Mouse (Mus musculus) kidney, adult 10 weeks (tissue): ENCODE results near the gene Gzmc. TPM values are rescaled to one million over a fixed set of nuclear protein-coding genes. Genes with fewer than 3 reads are reported as not detected.

ENCODE experiments used
- polyA plus RNA-seq: library from polyadenylated mRNA; stranded (reverse); fragments of 350-450 nt; fragmentation: Illumina TruSeq; extraction: RNeasy Lipid Tissue Mini Kit (QIAGEN cat#74804); gene quantifications from one replicate; pipeline ENCODE4 v1.2.3, GENCODE M21; 2014; ENCODE audit warnings: low read depth, low replicate concordance

The Gzmc gene
- not detected for polyA plus RNA-seq

DNA sequence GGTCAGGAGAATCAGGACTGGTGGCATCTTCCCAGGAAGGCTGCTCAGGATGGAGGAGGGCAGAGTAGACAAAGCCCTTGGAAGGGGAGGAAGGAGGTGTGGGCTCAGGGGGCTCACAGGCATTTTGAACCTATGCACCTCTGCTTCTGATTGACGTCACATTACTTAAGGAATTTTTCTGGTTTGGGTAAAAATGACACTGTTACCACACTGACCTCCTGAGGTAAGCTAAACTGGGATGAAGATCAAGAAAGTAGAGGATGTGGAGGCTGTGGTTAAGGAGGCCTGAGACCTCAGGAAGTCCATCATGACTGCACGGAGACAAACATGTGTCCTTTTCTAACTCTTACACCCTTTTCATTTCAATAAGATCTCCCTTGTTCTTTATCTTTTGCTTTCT lies at the start of gene Gzmc:
Gene Gzmc (minus strand): TSS at position 101 of the 400 bp plus-strand sequence.

GRCm38 (mm10) chr14:56262153-56262552 lies 27.7 kb upstream of the Gzmc start, which contains the start of gene Gzmb:
Gene Gzmb, minus strand, starts transcription at chr14:56262260.

GRCm38 (mm10) chr14:56211317-56211716 lies 23.1 kb downstream of the Gzmc start, which contains the start of gene Gzmf:
Gene Gzmf, minus strand, starts transcription at chr14:56211417.

Other genes with a start within 250 kb of the Gzmc start
- not detected for gene Mcpt1, start 216.7 kb downstream of the Gzmc start, polyA plus RNA-seq
- not detected for gene Mcpt9, start 204.2 kb downstream of the Gzmc start, polyA plus RNA-seq
- gene Mcpt2, start 192.6 kb downstream of the Gzmc start, polyA plus RNA-seq: not detected
- gene Mcpt4, start 172.3 kb downstream of the Gzmc start, polyA plus RNA-seq: not detected
- not detected for gene Mcpt8, start 149.4 kb downstream of the Gzmc start, polyA plus RNA-seq
- gene Ctsg, start 132.1 kb downstream of the Gzmc start, polyA plus RNA-seq: not detected
- not detected for gene Gzme, start 114.0 kb downstream of the Gzmc start, polyA plus RNA-seq
- not detected for gene Gzmd, start 102.0 kb downstream of the Gzmc start, polyA plus RNA-seq
- gene Gzmg, start 75.1 kb downstream of the Gzmc start, polyA plus RNA-seq: not detected
- gene Gzmn, start 60.1 kb downstream of the Gzmc start, polyA plus RNA-seq: not detected
- not detected for gene Gzmf, start 23.2 kb downstream of the Gzmc start, polyA plus RNA-seq
- not detected for gene Gzmb, start 27.6 kb upstream of the Gzmc start, polyA plus RNA-seq
- gene Atp12a, start 130.4 kb upstream of the Gzmc start, polyA plus RNA-seq: 0.12 TPM
- gene Rnf17, start 167.9 kb upstream of the Gzmc start, polyA plus RNA-seq: 0.32 TPM